Mouse (Mus musculus): ENCODE results near the gene Atp6ap1. TPM values are rescaled to one million over a fixed set of nuclear protein-coding genes. Genes with fewer than 3 reads are reported as not detected.
A peak's percentile ranks its signal among the peaks of the same experiment; 100 is the strongest.

Gene Atp6ap1
- polyA plus RNA-seq, 1 experiment from 2014 or later, result 149 TPM

- Histone ChIP-seq H3K4me2 (ENCODE audit: low read depth, low read length) (no peak overlapping the region), H3K9ac (ENCODE audit: low read length) (no peak overlapping the region), H3K36me3 (ENCODE audit: control insufficient read depth, insufficient read depth, low read length) (no peaks in the 10 kb centered on the region), H3K4me3 (replicated peaks; ENCODE audit: low read length) (no peak overlapping the region), H3K9me3 (replicated peaks; ENCODE audit: control insufficient read depth, low read length) (no peaks in the 10 kb centered on the region), H3K27me3 (ENCODE audit: control insufficient read depth, insufficient read depth, low read length) (no peaks in the 10 kb centered on the region), H3K27ac (ENCODE audit: low read length) (no peak overlapping the region), H3K4me1 (ENCODE audit: control insufficient read depth, insufficient read depth, low read length) (0 out of 2 replicates have a peak, but pooled peaks cover 2% of the 10 kb centered on the region)
- no peak for ATAC-seq (ENCODE audit: insufficient read depth, low FRiP score)
- WGBS, result 84% methylated on average over 1 of the region's 1 CpGs
Measured at GRCm38 (mm10) chrX:74298348-74298747, 1.5 kb downstream of the Atp6ap1 start.

GRCm38 (mm10) chrX:74299721-74300120 is 2.8 kb downstream of the Atp6ap1 start:
- no peak overlapping the region for H3K27ac ChIP-seq (ENCODE audit: low read length)
- H3K9me3 ChIP-seq (replicated peaks; ENCODE audit: control insufficient read depth, low read length), result no peaks in the 10 kb centered on the region
- no peak overlapping the region for H3K9ac ChIP-seq (ENCODE audit: low read length)
- H3K4me2 ChIP-seq (ENCODE audit: low read depth, low read length), result no peak overlapping the region
- WGBS, result 74% methylated on average over 3 of the region's 3 CpGs
- H3K4me3 ChIP-seq (replicated peaks; ENCODE audit: low read length), result no peak overlapping the region
- no peak for ATAC-seq (ENCODE audit: insufficient read depth, low FRiP score)
- no peaks in the 10 kb centered on the region for H3K27me3 ChIP-seq (ENCODE audit: control insufficient read depth, insufficient read depth, low read length)
- 0 out of 2 replicates have a peak, but pooled peaks cover 2% of the 10 kb centered on the region for H3K4me1 ChIP-seq (ENCODE audit: control insufficient read depth, insufficient read depth, low read length)
- H3K36me3 ChIP-seq (ENCODE audit: control insufficient read depth, insufficient read depth, low read length), result 0 out of 2 replicates have a peak, but pooled peaks cover 2% of the 10 kb centered on the region

DNA sequence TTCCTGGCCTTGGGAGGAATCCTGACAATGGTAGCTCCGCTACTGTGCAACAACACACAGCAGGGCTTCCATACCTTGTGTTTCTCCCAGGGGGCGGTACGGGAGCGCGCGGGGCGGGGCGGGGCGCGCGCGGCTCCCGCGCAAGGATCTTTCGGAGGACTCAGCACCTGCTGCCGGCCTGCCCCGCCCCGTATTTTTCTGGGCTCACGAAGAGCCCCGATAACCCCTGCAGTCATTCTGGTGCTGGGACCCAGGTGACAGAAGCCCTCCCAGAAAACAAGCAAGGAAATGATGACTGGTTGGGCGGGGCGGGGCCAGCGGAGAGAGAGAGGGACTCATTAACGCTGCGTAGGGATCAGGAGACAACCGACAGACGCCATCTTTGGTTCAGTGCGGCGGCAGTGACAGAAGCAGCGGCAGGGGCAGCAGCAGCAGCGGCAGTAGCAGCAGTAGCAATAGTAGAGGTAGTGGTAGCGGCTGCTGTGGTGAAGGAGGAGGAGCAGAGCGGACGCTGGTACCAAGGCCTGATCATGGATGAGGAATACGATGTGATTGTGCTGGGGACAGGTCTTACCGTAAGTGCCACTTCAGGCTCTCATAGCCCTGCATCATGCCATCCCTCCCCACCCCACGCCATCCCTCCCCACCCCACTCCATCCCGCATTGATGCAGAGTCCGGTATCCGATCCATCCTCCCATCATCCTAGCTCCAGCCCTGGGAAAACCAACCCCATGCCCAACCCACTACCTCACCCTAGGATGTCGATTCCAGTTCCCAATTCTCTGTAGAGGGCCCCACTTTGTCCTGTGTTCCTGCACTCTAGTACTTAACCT is 8.2 kb downstream of the Atp6ap1 start, which contains the start of gene Gdi1:
TSS of gene Gdi1 (plus strand) at position 132 of the 834 bp plus-strand sequence.
- Histone ChIP-seq H3K9ac (ENCODE audit: low read length) (peak within 1 kb of the TSS; percentile 78), H3K27me3 (ENCODE audit: control insufficient read depth, insufficient read depth, low read length) (no peaks in the 10 kb centered on the region), H3K9me3 (replicated peaks; ENCODE audit: control insufficient read depth, low read length) (no peaks in the 10 kb centered on the region), H3K36me3 (ENCODE audit: control insufficient read depth, insufficient read depth, low read length) (0 out of 2 replicates have a peak, but pooled peaks cover 2% of the 10 kb centered on the region), H3K4me3 (replicated peaks; ENCODE audit: low read length) (peak within 1 kb of the TSS; percentile 59), H3K4me2 (ENCODE audit: low read depth, low read length) (peak within 1 kb of the TSS; percentile 62), H3K27ac (ENCODE audit: low read length) (peak within 1 kb of the TSS; percentile 86), H3K4me1 (ENCODE audit: control insufficient read depth, insufficient read depth, low read length) (no peaks in the 10 kb centered on the region)
- peak; percentile 85 for ATAC-seq (ENCODE audit: insufficient read depth, low FRiP score)
- WGBS, result 13% methylated on average over 39 of the region's 41 CpGs

GRCm38 (mm10) chrX:74312540-74313464 is 15.9 kb downstream of the Atp6ap1 start, which contains the start of gene Fam50a:
Gene Fam50a, plus strand, starts transcription at chrX:74313033.
- Histone ChIP-seq H3K4me2 (ENCODE audit: low read depth, low read length) (peak within 1 kb of the TSS; percentile 65), H3K27ac (ENCODE audit: low read length) (peak within 1 kb of the TSS; percentile 76), H3K9ac (ENCODE audit: low read length) (peak within 1 kb of the TSS; percentile 73), H3K4me3 (replicated peaks; ENCODE audit: low read length) (peak within 1 kb of the TSS; percentile 68), H3K36me3 (ENCODE audit: control insufficient read depth, insufficient read depth, low read length) (no peaks in the 10 kb centered on the region), H3K27me3 (ENCODE audit: control insufficient read depth, insufficient read depth, low read length) (no peaks in the 10 kb centered on the region), H3K9me3 (replicated peaks; ENCODE audit: control insufficient read depth, low read length) (no peaks in the 10 kb centered on the region; the same call in 1 of the 2 replicates), H3K4me1 (ENCODE audit: control insufficient read depth, insufficient read depth, low read length) (no peaks in the 10 kb centered on the region)
- ATAC-seq (ENCODE audit: insufficient read depth, low FRiP score), result peak; percentile 98
- WGBS, result 10% methylated on average over 59 of the region's 59 CpGs

DNA sequence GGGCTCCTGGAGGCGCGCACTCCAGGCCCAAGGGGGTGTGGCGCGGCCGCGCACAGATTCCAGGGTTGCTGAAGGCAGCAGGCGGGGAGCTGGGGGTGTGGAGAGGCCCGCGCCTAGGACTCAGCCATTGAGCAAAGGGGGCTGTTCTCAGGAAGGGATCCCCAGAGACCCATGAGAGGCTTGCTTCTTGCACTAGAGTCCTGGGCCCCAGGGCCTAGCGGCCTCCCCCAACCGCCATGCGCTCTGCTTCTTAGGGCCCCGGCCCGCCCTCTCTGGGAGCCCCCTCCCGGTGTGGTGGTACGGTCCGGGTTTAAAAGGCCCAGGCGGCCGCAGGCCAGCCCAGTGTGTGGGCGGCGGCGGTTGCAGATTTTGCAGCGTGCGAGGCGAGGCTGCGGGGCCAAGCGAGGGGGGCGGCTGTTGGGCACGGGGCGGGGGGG is 31.8 kb downstream of the Atp6ap1 start, which contains the start of gene Plxna3:
TSS of gene Plxna3 (plus strand) at position 342 of the 437 bp plus-strand sequence.
- H3K9me3 ChIP-seq (replicated peaks; ENCODE audit: control insufficient read depth, low read length), result no peaks in the 10 kb centered on the region
- peak within 1 kb of the TSS; percentile 76 for H3K9ac ChIP-seq (ENCODE audit: low read length)
- H3K4me3 ChIP-seq (replicated peaks; ENCODE audit: low read length), result peak within 1 kb of the TSS; percentile 55
- WGBS, result 8% methylated on average over 28 of the region's 30 CpGs
- H3K27ac ChIP-seq (ENCODE audit: low read length), result peak within 1 kb of the TSS; percentile 77
- ATAC-seq (ENCODE audit: insufficient read depth, low FRiP score), result peak; percentile 93
- peak within 1 kb of the TSS; percentile 60 for H3K4me2 ChIP-seq (ENCODE audit: low read depth, low read length)
- H3K36me3 ChIP-seq (ENCODE audit: control insufficient read depth, insufficient read depth, low read length), result no peaks in the 10 kb centered on the region
- H3K4me1 ChIP-seq (ENCODE audit: control insufficient read depth, insufficient read depth, low read length), result no peaks in the 10 kb centered on the region
- H3K27me3 ChIP-seq (ENCODE audit: control insufficient read depth, insufficient read depth, low read length), result no peaks in the 10 kb centered on the region

GRCm38 (mm10) chrX:74329215-74329671 is 32.3 kb downstream of the Atp6ap1 start:
- 18% methylated on average over 10 of the region's 10 CpGs for WGBS
- no peaks in the 10 kb centered on the region for H3K9me3 ChIP-seq (replicated peaks; ENCODE audit: control insufficient read depth, low read length)
- peak overlapping the region; percentile 60 for H3K4me2 ChIP-seq (ENCODE audit: low read depth, low read length)
- H3K27ac ChIP-seq (ENCODE audit: low read length), result no peak overlapping the region
- H3K4me3 ChIP-seq (replicated peaks; ENCODE audit: low read length), result peak overlapping the region; percentile 55
- H3K9ac ChIP-seq (ENCODE audit: low read length), result peak overlapping the region; percentile 76
- no peaks in the 10 kb centered on the region for H3K27me3 ChIP-seq (ENCODE audit: control insufficient read depth, insufficient read depth, low read length)
- no peaks in the 10 kb centered on the region for H3K4me1 ChIP-seq (ENCODE audit: control insufficient read depth, insufficient read depth, low read length)
- peak; percentile 35 for ATAC-seq (ENCODE audit: insufficient read depth, low FRiP score)
- no peaks in the 10 kb centered on the region for H3K36me3 ChIP-seq (ENCODE audit: control insufficient read depth, insufficient read depth, low read length)

GRCm38 (mm10) chrX:74330166-74330930 is 33.5 kb downstream of the Atp6ap1 start:
- Histone ChIP-seq H3K9ac (ENCODE audit: low read length) (no peak overlapping the region), H3K4me2 (ENCODE audit: low read depth, low read length) (peak overlapping the region; percentile 60), H3K9me3 (replicated peaks; ENCODE audit: control insufficient read depth, low read length) (no peaks in the 10 kb centered on the region), H3K36me3 (ENCODE audit: control insufficient read depth, insufficient read depth, low read length) (no peaks in the 10 kb centered on the region), H3K4me1 (ENCODE audit: control insufficient read depth, insufficient read depth, low read length) (no peaks in the 10 kb centered on the region), H3K27ac (ENCODE audit: low read length) (peak overlapping the region; percentile 28; the same call in 1 of the 2 replicates), H3K4me3 (replicated peaks; ENCODE audit: low read length) (peak overlapping the region; percentile 55), H3K27me3 (ENCODE audit: control insufficient read depth, insufficient read depth, low read length) (no peaks in the 10 kb centered on the region)
- WGBS, result 17% methylated on average over 2 of the region's 2 CpGs
- ATAC-seq (ENCODE audit: insufficient read depth, low FRiP score), result no peak
